Mouse (Mus musculus) intestine, embryonic 15.5 days (tissue): ENCODE measurements around the gene Gas2. TPM values are rescaled to one million over a fixed set of nuclear protein-coding genes. Genes with fewer than 3 reads are reported as not detected.

Source experiments
- ATAC-seq: fragments of 200-750 bp; cut with Nextera tagmentation; 2 replicates; pipeline ENCODE4 v1.8.0; 2017; ENCODE audit warnings: moderate TSS enrichment, moderate library complexity
- H3K27ac ChIP-seq: fragments of 300-500 bp; sonication (generic); 2 replicates; pipeline ENCODE4 v1.5.1; 2015; ENCODE audit warnings: mild to moderate bottlenecking, inconsistent platforms
- H3K27me3 ChIP-seq: fragments of 300-500 bp; sonication (generic); replicated peaks from 2 replicates; pipeline ENCODE4 v1.6.1; 2015; ENCODE audit warnings: inconsistent platforms
- H3K36me3 ChIP-seq: fragments of 300-500 bp; sonication (generic); 2 replicates; pipeline ENCODE4 v1.6.1; 2015; ENCODE audit warnings: inconsistent platforms
- H3K4me1 ChIP-seq: fragments of 300-500 bp; sonication (generic); replicated peaks from 2 replicates; pipeline ENCODE4 v1.6.1; 2015; ENCODE audit warnings: inconsistent platforms
- H3K4me2 ChIP-seq: fragments of 300-500 bp; sonication (generic); replicated peaks from 2 replicates; pipeline ENCODE4 v1.6.1; 2015; ENCODE audit warnings: mild to moderate bottlenecking, inconsistent platforms
- H3K4me3 ChIP-seq: fragments of 300-500 bp; sonication (generic); replicated peaks from 2 replicates; pipeline ENCODE4 v1.5.1; 2015; ENCODE audit warnings: inconsistent platforms
- H3K9ac ChIP-seq: fragments of 300-500 bp; sonication (generic); 2 replicates; pipeline ENCODE4 v1.6.1; 2015; ENCODE audit warnings: inconsistent platforms
- H3K9me3 ChIP-seq: fragments of 300-500 bp; sonication (generic); 2 replicates; pipeline ENCODE4 v1.6.1; 2016; ENCODE audit warnings: inconsistent platforms
- WGBS: fragments of 180-500 bp; shearing (Covaris S2); methylation state at CpG from one replicate; pipeline ENCODE4 v1.1.7; 2015; 5-methylcytosine and 5-hydroxymethylcytosine counted together
- polyA plus RNA-seq: library from polyadenylated mRNA; unstranded; fragments of >200 nt; fragmentation: Nextera tagmentation; extraction: Ambion mirVana; gene quantifications from 2 replicates; pipeline ENCODE4 v1.2.1, GENCODE M21; 2015

Gas2 gene
- polyA plus RNA-seq, 1 experiment from 2014 or later: 12.0 TPM

DNA sequence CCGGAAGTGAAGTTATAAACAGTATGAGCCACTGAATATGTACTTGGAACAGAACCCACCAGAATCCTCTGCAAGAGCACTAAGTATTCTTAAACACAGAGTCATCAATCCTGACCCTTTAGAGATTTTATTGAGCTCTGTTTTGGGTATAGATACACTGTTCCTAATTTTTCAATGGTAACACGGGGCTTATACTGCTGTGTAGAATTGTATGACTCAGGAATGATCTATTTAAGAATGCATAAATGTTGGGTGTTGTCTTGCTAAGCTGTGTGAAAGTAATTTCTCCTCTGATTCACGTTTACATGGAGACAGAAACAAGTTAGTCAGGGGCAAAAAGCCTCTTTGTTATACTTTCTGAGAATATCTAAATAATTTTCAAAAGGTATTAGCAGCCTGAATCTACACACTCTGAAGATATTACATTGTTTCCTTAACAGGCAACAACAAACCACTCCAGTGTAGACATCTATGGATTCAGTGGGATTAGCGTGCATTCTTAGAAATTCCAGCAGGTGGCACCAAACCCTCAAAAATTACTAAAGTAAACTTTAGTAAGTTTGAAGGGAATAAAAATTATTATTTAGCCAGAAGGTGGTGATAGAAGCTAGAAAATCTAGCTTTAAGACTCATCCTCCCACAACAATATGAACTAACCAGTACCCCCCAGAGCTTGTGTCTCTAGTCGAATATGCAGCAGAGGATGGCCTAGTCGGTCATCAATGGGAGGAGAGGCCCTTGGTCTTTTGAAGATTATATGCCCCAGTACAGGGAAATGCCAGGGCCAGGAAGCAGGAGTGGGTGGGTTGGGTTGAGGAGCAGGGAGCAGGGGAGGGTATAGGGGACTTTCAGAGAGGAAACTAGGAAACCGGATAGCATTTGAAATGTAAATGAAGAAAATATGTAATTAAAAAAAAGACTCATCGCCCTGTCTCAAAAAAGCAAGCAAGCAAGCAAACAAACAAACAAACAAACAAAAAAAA is 176.1 kb downstream of the Gas2 start:
- no peak overlapping the region for H3K4me3 ChIP-seq
- H3K4me2 ChIP-seq: no peak overlapping the region
- ATAC-seq: peak; percentile 36
- no peaks in the 10 kb centered on the region for H3K27me3 ChIP-seq
- no peak overlapping the region for H3K9ac ChIP-seq
- H3K36me3 ChIP-seq: no peaks in the 10 kb centered on the region
- H3K27ac ChIP-seq: no peak overlapping the region
- H3K4me1 ChIP-seq: no peaks in the 10 kb centered on the region
- 45% methylated on average over 8 of the region's 8 CpGs for WGBS
- no peaks in the 10 kb centered on the region for H3K9me3 ChIP-seq

Other genes with a start within 250 kb of the Gas2 start
- 0.34 TPM in 2 replicates for gene Slc17a6, start 240.0 kb upstream of the Gas2 start, polyA plus RNA-seq
- gene Fancf, start 252 bp downstream of the Gas2 start, polyA plus RNA-seq: 9.9 and 11.2 TPM in 2 replicates
- 18.0 and 19.9 TPM in 2 replicates for gene Svip, start 144.0 kb downstream of the Gas2 start, polyA plus RNA-seq
- not detected in 2 replicates for gene 1700015G11Rik, start 153.7 kb downstream of the Gas2 start, polyA plus RNA-seq